ENCODE assay signal across 15 mouse cellular contexts in genomic region chr4:151409291-151409690, GRCm38 (mm10).
"Had no signal": no experiment of that assay in that cellular context is flagged by ENCODE, and none has a peak within 500 bp of the region (broad histone marks: within the 10 kb centered on the region; RNA-seq: fewer than 3 reads in every experiment).

No protein-coding gene starts in this region.

- DNase-seq: lung, adult 18-20 months; lung, postnatal 4 days; midbrain, embryonic 14.5 days; right cerebral cortex, postnatal 14 days; thymus, adult 2 months; thymus, postnatal 25 days; thymus, postnatal 4 days had no signal

- H3K27me3 ChIP-seq: neural tube, embryonic 12.5 days; stomach, embryonic 15.5 days had no signal

- H3K9ac ChIP-seq: lung, embryonic 14.5 days; midbrain, embryonic 12.5 days; neural tube, embryonic 12.5 days; stomach, embryonic 15.5 days had no signal

- H3K4me3 ChIP-seq: midbrain, embryonic 10.5 days; midbrain, embryonic 12.5 days; myocyte; neural tube, embryonic 12.5 days; stomach, embryonic 15.5 days had no signal

- H3K27ac ChIP-seq: midbrain, embryonic 10.5 days; midbrain, embryonic 12.5 days; neural tube, embryonic 12.5 days; stomach, embryonic 15.5 days; stomach, postnatal 0 days had no signal

- ATAC-seq: midbrain, embryonic 16.5 days had no signal

- H3K4me2 ChIP-seq: lung, embryonic 14.5 days; midbrain, embryonic 12.5 days; neural tube, embryonic 12.5 days; stomach, embryonic 15.5 days had no signal

- H3K9me3 ChIP-seq: midbrain, embryonic 10.5 days; stomach, embryonic 15.5 days had no signal

- H3K36me3 ChIP-seq: midbrain, embryonic 10.5 days; midbrain, embryonic 12.5 days; neural tube, embryonic 12.5 days; stomach, embryonic 15.5 days had no signal
